Mouse (Mus musculus) myocyte (in vitro differentiated cells): ENCODE measurements around the gene Vps11.

Source experiments
- POLR2A ChIP-seq: IDR thresholded peaks from one replicate; pipeline ENCODE4 v1.6.1; 2011; ENCODE audit warnings: low read depth, mild to moderate bottlenecking, control low read depth, moderate library complexity; ENCODE audit not compliant: insufficient read length
- USF1 ChIP-seq: IDR thresholded peaks from one replicate; pipeline ENCODE4 v1.6.1; 2011; ENCODE audit warnings: low read depth, mild to moderate bottlenecking, control low read depth, moderate library complexity

GRCm38 (mm10) chr9:44399795-44400114 lies 38.3 kb upstream of the Vps11 start:
- no peak for TF ChIP-seq USF1
- no peak for TF ChIP-seq POLR2A
